Mouse (Mus musculus): ENCODE measurements around the gene Uchl1. TPM values are rescaled to one million over a fixed set of nuclear protein-coding genes. Genes with fewer than 3 reads are reported as not detected.

Gene Uchl1
- polyA plus RNA-seq, 1 experiment from 2014 or later: 400 TPM

DNA sequence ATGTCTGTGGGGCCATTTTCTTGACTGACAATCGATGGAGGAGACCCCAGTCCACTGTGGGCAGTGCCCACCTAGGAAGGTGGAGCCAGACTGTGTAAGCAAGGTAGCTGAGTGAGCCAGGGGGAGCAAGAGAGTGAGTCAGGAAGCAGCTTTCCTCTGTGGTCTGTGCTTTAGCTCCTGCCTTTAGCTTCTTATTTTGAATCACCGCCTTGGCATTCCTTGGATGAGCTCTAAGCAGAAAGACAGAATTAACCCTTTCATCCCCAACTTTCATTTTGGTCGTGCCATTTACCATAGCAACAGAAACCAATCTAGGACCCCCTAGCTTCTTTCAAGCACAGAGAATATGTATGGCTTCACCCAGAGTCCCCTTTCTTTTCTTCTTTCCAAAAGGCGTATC lies 42.0 kb downstream of the Uchl1 start:
- H3K27ac ChIP-seq: no peak overlapping the region
- no peak overlapping the region for H3K4me3 ChIP-seq
- H3K4me1 ChIP-seq (replicated peaks): peaks cover 38% of the 10 kb centered on the region
- H3K27me3 ChIP-seq (ENCODE audit: insufficient read depth, poor library complexity, severe bottlenecking): peaks cover 2% of the 10 kb centered on the region
- no peaks in the 10 kb centered on the region for H3K36me3 ChIP-seq
- 66% methylated on average over 4 of the region's 4 CpGs for WGBS
- no peak for DNase-seq (ENCODE audit: low spot score)
- H3K9me3 ChIP-seq: no peaks in the 10 kb centered on the region

DNA sequence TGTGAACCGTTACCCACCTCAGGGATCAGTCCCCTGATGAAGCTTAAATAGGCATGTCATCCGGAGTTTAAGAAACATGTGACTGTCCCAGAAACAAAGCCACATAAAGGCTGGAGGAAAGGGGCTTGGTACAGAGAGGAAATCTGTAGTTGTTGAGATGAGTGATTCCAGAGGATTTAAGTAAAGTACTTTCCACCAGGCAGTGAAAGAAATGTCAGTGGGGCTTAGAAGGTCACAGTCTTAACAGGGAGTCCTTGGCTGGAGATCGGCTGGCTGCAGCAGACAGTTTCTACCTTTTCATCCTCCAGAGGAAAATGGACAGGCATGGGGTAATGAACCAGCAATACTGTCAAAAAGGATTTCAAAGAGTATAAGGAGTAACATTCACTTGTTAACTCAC lies 42.5 kb downstream of the Uchl1 start:
- Histone ChIP-seq H3K4me3 (no peak overlapping the region), H3K27ac (no peak overlapping the region), H3K27me3 (ENCODE audit: insufficient read depth, poor library complexity, severe bottlenecking) (no peaks in the 10 kb centered on the region), H3K9me3 (no peaks in the 10 kb centered on the region), H3K36me3 (no peaks in the 10 kb centered on the region), H3K4me1 (replicated peaks) (peaks cover 41% of the 10 kb centered on the region)
- no peak for DNase-seq (ENCODE audit: low spot score)
- WGBS: 55% methylated on average over 3 of the region's 3 CpGs

DNA sequence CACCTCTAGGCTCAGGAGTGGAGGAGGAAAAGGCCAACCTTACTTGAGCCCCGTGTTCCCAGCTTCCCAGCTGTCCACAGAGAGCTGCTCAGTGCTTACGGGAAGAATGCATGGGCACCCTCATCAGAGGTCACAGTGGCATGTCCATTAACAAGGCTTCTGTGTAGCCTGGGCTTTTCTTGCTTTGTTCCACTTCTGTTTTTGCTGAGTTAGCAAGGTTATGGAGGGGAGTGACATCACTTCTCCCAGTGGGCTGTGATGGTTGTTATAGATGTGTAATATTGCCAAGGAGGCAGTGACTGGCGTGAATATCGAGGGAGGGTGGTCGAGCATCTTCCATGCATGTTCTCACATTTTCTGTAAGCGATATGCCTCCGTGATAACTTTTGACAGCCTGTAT lies 43.0 kb downstream of the Uchl1 start:
- Histone ChIP-seq H3K36me3 (no peaks in the 10 kb centered on the region), H3K4me1 (replicated peaks) (peaks cover 43% of the 10 kb centered on the region), H3K4me3 (no peak overlapping the region), H3K9me3 (no peaks in the 10 kb centered on the region), H3K27ac (no peak overlapping the region), H3K27me3 (ENCODE audit: insufficient read depth, poor library complexity, severe bottlenecking) (no peaks in the 10 kb centered on the region)
- no peak for DNase-seq (ENCODE audit: low spot score)
- WGBS: 69% methylated on average over 7 of the region's 7 CpGs

DNA sequence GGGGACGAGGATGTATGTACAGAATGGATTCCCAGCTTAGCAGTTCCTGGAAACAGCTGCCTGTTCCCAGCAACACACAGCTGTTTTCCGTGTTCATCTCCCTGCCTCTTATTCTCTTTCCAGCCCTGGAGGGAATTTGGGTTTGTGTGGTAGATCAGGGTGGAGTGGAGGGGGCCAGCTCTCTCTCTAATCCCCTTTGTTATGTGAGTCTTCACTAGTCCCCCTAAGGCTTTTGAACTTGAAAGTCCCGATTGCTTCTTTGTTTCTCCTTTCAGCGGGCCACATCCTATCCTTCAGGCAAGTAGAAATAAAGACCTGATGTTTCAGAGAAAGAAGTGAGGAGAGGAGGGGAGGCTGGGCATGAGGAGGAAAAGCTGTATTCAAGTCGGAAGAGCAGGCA lies 45.0 kb downstream of the Uchl1 start:
- no peaks in the 10 kb centered on the region for H3K27me3 ChIP-seq (ENCODE audit: insufficient read depth, poor library complexity, severe bottlenecking)
- H3K27ac ChIP-seq: peak overlapping the region; percentile 50; the same call in 1 of the 2 replicates
- no peak overlapping the region for H3K4me3 ChIP-seq
- peaks cover 34% of the 10 kb centered on the region for H3K4me1 ChIP-seq (replicated peaks)
- no peaks in the 10 kb centered on the region for H3K9me3 ChIP-seq
- 14% methylated on average over 5 of the region's 5 CpGs for WGBS
- no peaks in the 10 kb centered on the region for H3K36me3 ChIP-seq
- DNase-seq (ENCODE audit: low spot score): no peak

DNA sequence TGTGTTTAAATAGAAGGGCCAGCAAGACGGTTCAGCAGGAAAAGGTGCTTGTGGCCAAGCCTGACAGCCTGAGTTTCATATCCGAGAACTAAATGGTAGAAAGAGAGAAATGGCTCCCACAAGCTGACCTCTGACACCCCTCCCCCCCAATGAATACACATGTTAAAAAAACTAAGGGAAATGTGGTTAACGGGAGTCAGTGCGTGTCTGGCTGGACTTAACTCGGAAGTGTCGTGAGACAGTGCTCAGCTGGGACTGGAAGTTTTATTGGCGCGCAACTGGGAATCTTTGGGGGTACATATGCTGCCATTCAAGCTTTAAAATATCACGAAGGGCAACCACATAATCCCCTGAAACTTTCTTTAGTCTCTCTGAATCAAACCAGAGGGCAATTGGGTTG lies 46.7 kb downstream of the Uchl1 start:
- 75% methylated on average over 9 of the region's 9 CpGs for WGBS
- Histone ChIP-seq H3K27me3 (ENCODE audit: insufficient read depth, poor library complexity, severe bottlenecking) (no peaks in the 10 kb centered on the region), H3K27ac (peak overlapping the region; percentile 66; the same call in 1 of the 2 replicates), H3K4me1 (replicated peaks) (peaks cover 34% of the 10 kb centered on the region), H3K9me3 (no peaks in the 10 kb centered on the region), H3K36me3 (no peaks in the 10 kb centered on the region), H3K4me3 (no peak overlapping the region)
- DNase-seq (ENCODE audit: low spot score): no peak

DNA sequence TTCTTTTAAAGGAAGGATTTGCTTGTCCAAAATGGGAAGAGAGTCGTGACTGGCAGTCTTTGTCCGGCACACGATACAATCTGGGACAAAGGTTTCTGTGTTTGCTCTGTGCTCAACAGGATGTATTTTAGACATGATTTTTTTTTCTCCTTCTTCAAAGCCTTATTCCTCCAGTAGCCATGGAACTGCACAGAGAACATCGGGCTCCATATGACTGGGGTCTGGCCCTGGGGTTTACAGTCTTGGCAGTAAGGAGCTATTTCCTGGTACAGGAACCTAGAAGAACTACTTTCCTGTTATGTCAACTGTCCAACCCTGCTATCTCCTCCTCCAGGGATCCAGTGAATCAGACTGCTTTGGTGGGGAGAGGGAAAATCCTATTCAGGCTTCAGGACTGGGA lies 47.1 kb downstream of the Uchl1 start:
- Histone ChIP-seq H3K4me1 (replicated peaks) (peaks cover 32% of the 10 kb centered on the region), H3K27me3 (ENCODE audit: insufficient read depth, poor library complexity, severe bottlenecking) (no peaks in the 10 kb centered on the region), H3K9me3 (no peaks in the 10 kb centered on the region), H3K4me3 (no peak overlapping the region), H3K36me3 (no peaks in the 10 kb centered on the region), H3K27ac (peak overlapping the region; percentile 66)
- DNase-seq (ENCODE audit: low spot score): no peak
- 69% methylated on average over 4 of the region's 4 CpGs for WGBS

GRCm38 (mm10) chr5:66723626-66724025 lies 47.7 kb downstream of the Uchl1 start:
- 86% methylated on average over 3 of the region's 3 CpGs for WGBS
- Histone ChIP-seq H3K36me3 (no peaks in the 10 kb centered on the region), H3K27ac (peak overlapping the region; percentile 64), H3K9me3 (no peaks in the 10 kb centered on the region), H3K27me3 (ENCODE audit: insufficient read depth, poor library complexity, severe bottlenecking) (no peaks in the 10 kb centered on the region), H3K4me3 (no peak overlapping the region), H3K4me1 (replicated peaks) (peaks cover 26% of the 10 kb centered on the region)
- DNase-seq (ENCODE audit: low spot score): no peak

DNA sequence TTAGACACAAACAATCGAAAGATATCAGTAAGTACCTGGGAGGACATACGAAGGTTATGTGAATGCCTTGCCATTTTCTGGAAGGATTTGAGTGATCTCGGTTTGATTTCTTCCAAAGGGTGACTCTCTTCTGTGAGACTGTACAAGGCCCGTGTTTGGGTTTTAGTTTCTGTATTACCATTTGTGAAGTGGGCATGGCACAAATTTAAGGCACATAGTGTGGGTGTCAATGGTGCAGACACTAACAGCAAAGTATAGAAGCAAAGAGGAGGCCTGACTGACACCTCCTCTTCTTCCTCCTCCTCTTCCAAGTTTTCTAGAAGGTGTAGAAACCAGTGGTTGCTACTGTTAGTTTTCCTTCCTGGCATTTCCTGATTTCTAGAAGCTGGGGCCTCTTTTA lies 53.4 kb downstream of the Uchl1 start:
- H3K36me3 ChIP-seq: no peaks in the 10 kb centered on the region
- no peaks in the 10 kb centered on the region for H3K27me3 ChIP-seq (ENCODE audit: insufficient read depth, poor library complexity, severe bottlenecking)
- peaks cover 17% of the 10 kb centered on the region for H3K4me1 ChIP-seq (replicated peaks)
- H3K27ac ChIP-seq: no peak overlapping the region
- H3K9me3 ChIP-seq: no peaks in the 10 kb centered on the region
- 95% methylated on average over 4 of the region's 4 CpGs for WGBS
- H3K4me3 ChIP-seq: no peak overlapping the region
- DNase-seq (ENCODE audit: low spot score): no peak

- Histone ChIP-seq H3K27me3 (ENCODE audit: insufficient read depth, poor library complexity, severe bottlenecking) (no peaks in the 10 kb centered on the region), H3K36me3 (no peaks in the 10 kb centered on the region), H3K4me3 (0 out of 2 replicates have a peak overlapping the region, but pooled peaks have one; percentile 20), H3K9me3 (no peaks in the 10 kb centered on the region), H3K27ac (peak overlapping the region; percentile 72), H3K4me1 (replicated peaks) (peaks cover 17% of the 10 kb centered on the region)
- 33% methylated on average over 11 of the region's 11 CpGs for WGBS
- peak; percentile 71 for DNase-seq (ENCODE audit: low spot score)
These were observed 54.9 kb downstream of the Uchl1 start for GRCm38 (mm10) chr5:66730621-66731301.

GRCm38 (mm10) chr5:66731302-66731697 lies 55.4 kb downstream of the Uchl1 start:
- no peaks in the 10 kb centered on the region for H3K36me3 ChIP-seq
- H3K4me1 ChIP-seq (replicated peaks): peaks cover 17% of the 10 kb centered on the region
- no peak for DNase-seq (ENCODE audit: low spot score)
- H3K27me3 ChIP-seq (ENCODE audit: insufficient read depth, poor library complexity, severe bottlenecking): no peaks in the 10 kb centered on the region
- no peak overlapping the region for H3K4me3 ChIP-seq
- WGBS: 63% methylated on average over 1 of the region's 1 CpGs
- peak overlapping the region; percentile 72 for H3K27ac ChIP-seq
- no peaks in the 10 kb centered on the region for H3K9me3 ChIP-seq

- Histone ChIP-seq H3K36me3 (no peaks in the 10 kb centered on the region), H3K27ac (no peak overlapping the region), H3K27me3 (ENCODE audit: insufficient read depth, poor library complexity, severe bottlenecking) (no peaks in the 10 kb centered on the region), H3K9me3 (no peaks in the 10 kb centered on the region), H3K4me3 (no peak overlapping the region), H3K4me1 (replicated peaks) (peaks cover 17% of the 10 kb centered on the region)
- 86% methylated on average over 1 of the region's 1 CpGs for WGBS
- no peak for DNase-seq (ENCODE audit: low spot score)
These were observed 57.7 kb downstream of the Uchl1 start for GRCm38 (mm10) chr5:66733556-66733955.

Data from hindbrain, embryonic 10.5 days (tissue).